Mouse (Mus musculus): ENCODE measurements around the gene Dnaaf5. TPM values are rescaled to one million over a fixed set of nuclear protein-coding genes. Genes with fewer than 3 reads are reported as not detected.

Dnaaf5 gene
- polyA plus RNA-seq, 1 experiment from 2014 or later, result 4.0 TPM

DNA sequence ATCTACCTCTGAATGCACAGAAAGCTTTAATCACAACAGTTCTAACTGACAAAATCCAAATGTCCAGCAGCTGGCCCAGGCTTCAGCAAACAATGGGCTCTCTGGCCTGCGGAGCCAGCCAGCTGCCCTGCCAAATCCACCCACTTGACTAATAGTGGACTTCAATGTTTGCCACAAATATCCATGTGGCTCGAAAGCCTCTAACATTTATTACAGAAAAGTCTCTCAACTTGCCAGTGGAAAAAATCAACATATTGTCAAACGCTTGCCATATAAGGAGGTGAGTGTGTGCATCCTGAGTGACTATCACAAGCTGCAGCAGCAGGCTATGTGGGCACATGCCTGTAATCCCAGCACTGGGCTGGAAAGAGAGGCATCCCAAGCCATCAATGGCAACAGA is 48.8 kb downstream of the Dnaaf5 start:
- no peak overlapping the region for H3K27ac ChIP-seq (replicated peaks; ENCODE audit: low read depth, low read length)
- peaks cover 14% of the 10 kb centered on the region for H3K4me1 ChIP-seq (ENCODE audit: control insufficient read depth, insufficient read depth, low read length)
- H3K9ac ChIP-seq (replicated peaks; ENCODE audit: low read length), result no peak overlapping the region
- DNase-seq (no peak), ATAC-seq (ENCODE audit: low FRiP score, low TSS enrichment) (no peak)
- no peaks in the 10 kb centered on the region for H3K27me3 ChIP-seq (ENCODE audit: control insufficient read depth, insufficient read depth, low read length)
- H3K36me3 ChIP-seq (ENCODE audit: control insufficient read depth, insufficient read depth, low read length), result 0 out of 2 replicates have a peak, but pooled peaks cover 3% of the 10 kb centered on the region
- H3K4me2 ChIP-seq (ENCODE audit: low read length), result no peak overlapping the region
- no peaks in the 10 kb centered on the region for H3K9me3 ChIP-seq (ENCODE audit: control insufficient read depth, low read length)
- 88% methylated on average over 3 of the region's 3 CpGs for WGBS
- no peak overlapping the region for H3K4me3 ChIP-seq (replicated peaks; ENCODE audit: low read depth, low read length)

DNA sequence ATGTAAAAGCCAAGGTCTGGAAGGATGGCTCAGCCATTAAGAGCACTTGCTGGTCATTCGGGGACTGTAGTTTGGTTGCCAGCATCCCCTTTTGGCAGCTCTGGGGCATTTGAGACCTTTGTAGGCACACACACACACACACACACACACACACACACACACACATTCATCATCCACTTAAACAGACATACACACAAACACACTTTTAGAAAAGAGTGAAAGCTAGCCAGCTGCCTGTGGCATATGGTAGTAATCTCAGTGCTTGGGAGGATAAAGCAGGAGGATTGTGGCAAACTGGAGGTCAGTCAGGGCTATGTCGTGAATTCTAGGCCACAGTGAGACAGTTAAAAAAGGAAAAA is 49.6 kb downstream of the Dnaaf5 start:
- 41% methylated on average over 2 of the region's 2 CpGs for WGBS
- Histone ChIP-seq H3K4me2 (ENCODE audit: low read length) (peak overlapping the region; percentile 84), H3K27ac (replicated peaks; ENCODE audit: low read depth, low read length) (peak overlapping the region; percentile 80), H3K4me1 (ENCODE audit: control insufficient read depth, insufficient read depth, low read length) (peaks cover 14% of the 10 kb centered on the region), H3K4me3 (replicated peaks; ENCODE audit: low read depth, low read length) (peak overlapping the region; percentile 97), H3K36me3 (ENCODE audit: control insufficient read depth, insufficient read depth, low read length) (0 out of 2 replicates have a peak, but pooled peaks cover 3% of the 10 kb centered on the region), H3K27me3 (ENCODE audit: control insufficient read depth, insufficient read depth, low read length) (no peaks in the 10 kb centered on the region), H3K9me3 (ENCODE audit: control insufficient read depth, low read length) (no peaks in the 10 kb centered on the region), H3K9ac (replicated peaks; ENCODE audit: low read length) (peak overlapping the region; percentile 65; the same call in 1 of the 2 replicates)
- ATAC-seq (ENCODE audit: low FRiP score, low TSS enrichment) (no peak), DNase-seq (no peak)

DNA sequence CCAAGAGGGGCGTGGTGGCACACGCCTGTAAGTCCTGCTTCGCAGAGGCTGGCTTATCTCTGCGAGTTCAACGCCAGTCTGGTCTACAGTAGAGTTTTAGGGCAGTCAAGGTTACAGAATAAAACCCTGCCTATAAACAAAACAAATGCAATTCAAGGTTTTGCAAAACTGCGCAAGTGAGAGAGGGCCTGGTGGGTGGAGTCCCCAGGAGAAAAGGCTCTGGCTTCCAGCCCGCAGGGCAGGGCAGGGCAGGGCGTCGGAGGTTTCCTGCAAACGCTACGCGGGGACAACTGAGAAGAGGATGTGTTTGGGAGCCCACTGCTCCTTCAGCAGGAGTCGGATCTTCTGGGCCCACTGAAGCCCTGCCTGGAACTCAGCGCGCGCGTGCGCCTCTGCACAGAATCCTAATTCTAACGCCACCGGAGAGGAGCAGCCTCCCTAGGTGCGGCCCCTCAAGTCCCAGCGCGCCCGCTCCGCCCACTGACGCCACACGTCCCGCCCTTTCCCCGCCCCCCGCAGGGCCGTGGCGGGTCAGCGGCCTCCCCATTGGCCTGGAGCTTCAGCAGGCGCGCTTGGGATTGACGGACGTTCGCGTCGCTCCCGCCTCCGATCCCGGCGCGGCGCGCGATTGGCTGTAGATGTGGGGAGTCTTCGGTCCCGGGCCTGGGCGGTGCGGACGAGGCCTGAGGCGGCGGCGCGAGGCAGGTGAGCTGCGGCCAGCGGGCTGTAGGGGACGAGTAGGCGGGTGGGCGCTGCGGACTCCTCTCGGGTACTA is 50.2 kb downstream of the Dnaaf5 start, which contains the start of gene Sun1:
TSS of gene Sun1 (plus strand) at position 643 of the 775 bp plus-strand sequence.
- Histone ChIP-seq H3K4me1 (ENCODE audit: control insufficient read depth, insufficient read depth, low read length) (peaks cover 14% of the 10 kb centered on the region), H3K9ac (replicated peaks; ENCODE audit: low read length) (peak within 1 kb of the TSS; percentile 86), H3K4me2 (ENCODE audit: low read length) (peak within 1 kb of the TSS; percentile 84), H3K9me3 (ENCODE audit: control insufficient read depth, low read length) (no peaks in the 10 kb centered on the region), H3K36me3 (ENCODE audit: control insufficient read depth, insufficient read depth, low read length) (0 out of 2 replicates have a peak, but pooled peaks cover 3% of the 10 kb centered on the region), H3K27ac (replicated peaks; ENCODE audit: low read depth, low read length) (peak within 1 kb of the TSS; percentile 80), H3K4me3 (replicated peaks; ENCODE audit: low read depth, low read length) (peak within 1 kb of the TSS; percentile 97), H3K27me3 (ENCODE audit: control insufficient read depth, insufficient read depth, low read length) (no peaks in the 10 kb centered on the region)
- peak; percentile 99 for DNase-seq
- WGBS, result 1% methylated on average over 64 of the region's 64 CpGs
- peak; percentile 98 for ATAC-seq (ENCODE audit: low FRiP score, low TSS enrichment)

DNA sequence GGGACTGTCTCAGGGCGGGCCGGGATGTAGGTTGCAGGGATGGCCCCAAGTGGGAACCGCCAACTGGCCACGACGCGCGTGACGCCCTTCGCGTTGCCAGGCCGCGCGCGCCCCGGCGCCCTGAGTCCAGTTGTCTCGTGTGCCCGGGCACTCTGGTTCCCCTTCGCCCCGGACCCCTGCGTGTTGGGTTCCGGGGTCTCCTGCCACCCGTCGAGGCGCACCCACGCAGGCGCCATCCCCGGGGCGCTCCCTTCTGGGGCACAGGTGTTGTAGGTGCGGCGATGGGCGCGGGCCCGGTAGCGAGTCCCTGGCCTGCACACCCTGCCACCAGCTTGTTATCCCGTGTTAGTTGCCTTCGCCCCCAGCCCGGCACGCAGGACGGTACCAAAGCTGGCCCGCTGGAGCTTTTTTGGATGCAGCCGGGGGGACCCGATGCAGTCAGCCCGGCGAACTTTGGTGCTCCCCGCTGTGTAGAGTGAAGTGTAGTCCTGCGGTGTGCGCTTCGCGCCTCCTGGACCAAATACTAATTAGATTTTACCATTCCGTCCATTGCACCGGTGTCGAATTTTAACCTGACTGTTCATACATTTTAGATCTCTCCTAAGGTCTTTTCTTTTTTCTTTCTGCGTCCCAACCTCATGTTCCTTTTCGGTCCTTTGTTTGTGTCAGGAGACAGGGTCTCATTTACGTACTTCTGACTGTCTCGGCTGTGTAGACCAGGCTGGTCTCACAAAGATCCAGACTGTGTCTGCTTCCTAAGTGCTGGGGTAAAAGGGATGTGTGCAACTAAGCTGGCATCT is 50.9 kb downstream of the Dnaaf5 start:
- Histone ChIP-seq H3K27ac (replicated peaks; ENCODE audit: low read depth, low read length) (peak overlapping the region; percentile 80), H3K27me3 (ENCODE audit: control insufficient read depth, insufficient read depth, low read length) (no peaks in the 10 kb centered on the region), H3K4me3 (replicated peaks; ENCODE audit: low read depth, low read length) (peak overlapping the region; percentile 97), H3K4me2 (ENCODE audit: low read length) (peak overlapping the region; percentile 84), H3K4me1 (ENCODE audit: control insufficient read depth, insufficient read depth, low read length) (peaks cover 14% of the 10 kb centered on the region), H3K36me3 (ENCODE audit: control insufficient read depth, insufficient read depth, low read length) (0 out of 2 replicates have a peak, but pooled peaks cover 3% of the 10 kb centered on the region), H3K9ac (replicated peaks; ENCODE audit: low read length) (peak overlapping the region; percentile 86), H3K9me3 (ENCODE audit: control insufficient read depth, low read length) (no peaks in the 10 kb centered on the region)
- under 1% methylated on average over 57 of the region's 57 CpGs for WGBS
- DNase-seq (peak; percentile 17), ATAC-seq (ENCODE audit: low FRiP score, low TSS enrichment) (peak; percentile 68; the same call in 1 of the 2 replicates)

DNA sequence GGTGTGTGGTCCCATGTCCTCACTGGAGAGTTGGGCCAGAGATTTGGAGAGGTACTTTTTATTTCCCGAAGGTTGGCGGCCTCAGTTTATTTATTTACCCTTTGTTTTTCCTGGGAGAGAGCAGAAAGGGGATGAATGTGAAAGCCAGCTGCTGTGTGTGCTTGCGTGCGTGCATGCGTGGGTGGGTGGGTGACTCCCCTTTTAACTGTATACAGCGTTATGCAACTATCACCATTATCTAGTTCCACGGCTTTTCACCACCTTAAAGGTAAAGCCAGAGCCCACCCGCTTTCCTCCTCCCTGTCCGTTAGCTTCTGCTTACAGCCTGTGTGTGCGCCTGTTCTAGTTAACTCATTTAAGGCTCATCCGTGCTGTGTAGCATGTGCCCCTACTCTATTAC is 52.1 kb downstream of the Dnaaf5 start:
- H3K27ac ChIP-seq (replicated peaks; ENCODE audit: low read depth, low read length), result no peak overlapping the region
- H3K36me3 ChIP-seq (ENCODE audit: control insufficient read depth, insufficient read depth, low read length), result 0 out of 2 replicates have a peak, but pooled peaks cover 3% of the 10 kb centered on the region
- 81% methylated on average over 11 of the region's 11 CpGs for WGBS
- H3K4me2 ChIP-seq (ENCODE audit: low read length), result peak overlapping the region; percentile 84
- peak overlapping the region; percentile 97 for H3K4me3 ChIP-seq (replicated peaks; ENCODE audit: low read depth, low read length)
- H3K4me1 ChIP-seq (ENCODE audit: control insufficient read depth, insufficient read depth, low read length), result peaks cover 17% of the 10 kb centered on the region
- no peaks in the 10 kb centered on the region for H3K27me3 ChIP-seq (ENCODE audit: control insufficient read depth, insufficient read depth, low read length)
- ATAC-seq (ENCODE audit: low FRiP score, low TSS enrichment) (no peak), DNase-seq (no peak)
- H3K9me3 ChIP-seq (ENCODE audit: control insufficient read depth, low read length), result no peaks in the 10 kb centered on the region
- H3K9ac ChIP-seq (replicated peaks; ENCODE audit: low read length), result no peak overlapping the region; the same call in 1 of the 2 replicates

DNA sequence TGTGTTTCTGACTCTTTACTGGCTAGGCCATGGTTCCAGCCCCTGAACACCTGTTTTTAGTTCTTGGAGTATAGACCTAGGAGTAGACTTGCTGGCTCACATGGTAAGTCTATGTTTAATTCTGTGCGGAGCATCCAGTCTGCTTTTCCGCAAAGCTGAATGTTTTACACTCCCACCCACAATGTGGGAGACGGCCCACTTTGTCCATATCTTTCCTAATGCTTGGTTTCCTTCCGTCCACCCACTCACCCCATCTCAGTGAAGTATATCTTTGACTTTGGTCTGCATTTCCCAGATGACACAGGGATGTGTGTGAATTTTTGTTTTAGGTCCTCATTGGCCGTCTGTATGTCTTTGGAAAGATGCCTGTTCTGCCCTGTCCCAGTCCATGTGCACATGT is 53.3 kb downstream of the Dnaaf5 start:
- H3K4me3 ChIP-seq (replicated peaks; ENCODE audit: low read depth, low read length), result no peak overlapping the region
- H3K9ac ChIP-seq (replicated peaks; ENCODE audit: low read length), result no peak overlapping the region
- H3K4me2 ChIP-seq (ENCODE audit: low read length), result no peak overlapping the region
- 0 out of 2 replicates have a peak, but pooled peaks cover 3% of the 10 kb centered on the region for H3K36me3 ChIP-seq (ENCODE audit: control insufficient read depth, insufficient read depth, low read length)
- DNase-seq (no peak), ATAC-seq (ENCODE audit: low FRiP score, low TSS enrichment) (no peak)
- WGBS, result 93% methylated on average over 5 of the region's 5 CpGs
- no peaks in the 10 kb centered on the region for H3K9me3 ChIP-seq (ENCODE audit: control insufficient read depth, low read length)
- no peaks in the 10 kb centered on the region for H3K27me3 ChIP-seq (ENCODE audit: control insufficient read depth, insufficient read depth, low read length)
- peaks cover 19% of the 10 kb centered on the region for H3K4me1 ChIP-seq (ENCODE audit: control insufficient read depth, insufficient read depth, low read length)
- H3K27ac ChIP-seq (replicated peaks; ENCODE audit: low read depth, low read length), result no peak overlapping the region

DNA sequence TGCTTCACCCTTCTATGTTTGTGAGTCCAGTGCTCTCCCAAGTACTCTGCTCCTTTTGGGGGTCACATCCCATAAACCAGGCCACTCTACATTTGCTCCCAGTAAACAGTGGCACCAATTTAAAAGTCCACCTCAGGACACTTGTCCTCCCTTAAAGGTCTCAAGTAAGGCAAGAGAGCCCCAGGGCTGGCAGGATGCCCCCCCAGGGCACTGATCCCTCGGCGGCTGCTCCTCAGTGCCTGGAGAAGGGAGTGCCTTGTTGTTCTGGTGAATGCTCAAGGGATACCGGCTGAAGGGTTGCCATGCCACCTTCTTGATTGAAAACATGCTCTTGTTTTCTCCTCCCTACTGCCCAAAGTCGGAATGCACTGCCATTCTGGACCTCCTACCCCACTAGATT is 56.1 kb downstream of the Dnaaf5 start:
- ATAC-seq (ENCODE audit: low FRiP score, low TSS enrichment) (no peak), DNase-seq (no peak)
- Histone ChIP-seq H3K4me2 (ENCODE audit: low read length) (no peak overlapping the region), H3K27ac (replicated peaks; ENCODE audit: low read depth, low read length) (no peak overlapping the region), H3K36me3 (ENCODE audit: control insufficient read depth, insufficient read depth, low read length) (peaks cover 12% of the 10 kb centered on the region), H3K9me3 (ENCODE audit: control insufficient read depth, low read length) (no peaks in the 10 kb centered on the region), H3K27me3 (ENCODE audit: control insufficient read depth, insufficient read depth, low read length) (no peaks in the 10 kb centered on the region), H3K4me3 (replicated peaks; ENCODE audit: low read depth, low read length) (no peak overlapping the region), H3K9ac (replicated peaks; ENCODE audit: low read length) (0 out of 2 replicates have a peak overlapping the region, but pooled peaks have one; percentile 12), H3K4me1 (ENCODE audit: control insufficient read depth, insufficient read depth, low read length) (peaks cover 19% of the 10 kb centered on the region)
- 57% methylated on average over 4 of the region's 4 CpGs for WGBS

DNA sequence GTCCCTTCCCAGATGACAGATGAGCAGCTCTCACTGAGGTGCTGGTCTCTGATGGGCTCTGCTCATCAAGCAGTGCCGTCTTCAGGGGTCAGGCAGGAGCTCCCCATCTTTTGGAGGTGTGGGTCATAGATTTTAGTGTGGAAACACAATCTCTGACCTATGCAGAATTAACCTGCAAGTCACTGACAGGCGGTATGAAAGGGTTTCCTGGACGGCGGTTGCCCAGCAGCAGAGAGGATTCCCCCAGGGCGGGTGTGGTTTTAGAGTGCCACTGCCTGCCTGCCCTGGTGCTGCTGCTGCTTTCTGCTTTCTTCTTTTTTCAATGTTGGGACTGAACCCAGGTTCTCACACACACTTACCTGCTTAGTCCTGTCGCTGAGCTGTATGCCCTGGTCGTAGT is 56.5 kb downstream of the Dnaaf5 start:
- no peaks in the 10 kb centered on the region for H3K9me3 ChIP-seq (ENCODE audit: control insufficient read depth, low read length)
- no peak overlapping the region for H3K4me2 ChIP-seq (ENCODE audit: low read length)
- WGBS, result 69% methylated on average over 7 of the region's 7 CpGs
- 0 out of 2 replicates have a peak overlapping the region, but pooled peaks have one; percentile 12 for H3K9ac ChIP-seq (replicated peaks; ENCODE audit: low read length)
- peaks cover 12% of the 10 kb centered on the region for H3K36me3 ChIP-seq (ENCODE audit: control insufficient read depth, insufficient read depth, low read length)
- no peak for ATAC-seq (ENCODE audit: low FRiP score, low TSS enrichment)
- no peak overlapping the region for H3K27ac ChIP-seq (replicated peaks; ENCODE audit: low read depth, low read length)
- H3K27me3 ChIP-seq (ENCODE audit: control insufficient read depth, insufficient read depth, low read length), result no peaks in the 10 kb centered on the region
- no peak overlapping the region for H3K4me3 ChIP-seq (replicated peaks; ENCODE audit: low read depth, low read length)
- peaks cover 15% of the 10 kb centered on the region for H3K4me1 ChIP-seq (ENCODE audit: control insufficient read depth, insufficient read depth, low read length)
- peak; percentile 6 for DNase-seq
